Mouse (Mus musculus) erythroblast, embryonic 14.5 days (primary cell): ENCODE results near the gene Rgs7.

ENCODE experiments used
- GATA1 ChIP-seq: IDR thresholded peaks from 2 replicates; pipeline ENCODE4 v1.6.1; 2012; ENCODE audit warnings: low read length, inconsistent platforms, mixed read lengths
- TAL1 ChIP-seq: IDR thresholded peaks from 3 replicates; pipeline ENCODE4 v1.6.1; 2012; ENCODE audit warnings: low read length, inconsistent platforms, mixed read lengths

- TF ChIP-seq GATA1, result no peak
- TF ChIP-seq TAL1, result no peak
These were observed 139.4 kb downstream of the Rgs7 start for GRCm38 (mm10) chr1:175352921-175353320.
